Comparison of ENCODE assay signal across 9 mouse cellular contexts in genomic region chr5:106457111-106457925, GRCm38 (mm10). TPM values are rescaled to one million over a fixed set of nuclear protein-coding genes. Genes with fewer than 3 reads are reported as not detected.
DNase-seq lines count a peak whose midpoint lies in the region; ATAC-seq and TF ChIP-seq lines count a peak whose summit lies in the region.
"Had no signal": no experiment of that assay in that cellular context is flagged by ENCODE, and none has a peak within 500 bp of the region (broad histone marks: within the 10 kb centered on the region; RNA-seq: fewer than 3 reads in every experiment).

No protein-coding gene starts in this region.

- H3K36me3 ChIP-seq in lung, embryonic 14.5 days (ENCODE audit: insufficient read depth): no peaks in the 10 kb centered on the region
- no peaks in the 10 kb centered on the region for H3K36me3 ChIP-seq in embryonic facial prominence, embryonic 14.5 days (ENCODE audit: control insufficient read depth, insufficient read depth, low read length)
- no peaks in the 10 kb centered on the region for H3K36me3 ChIP-seq in intestine, postnatal 0 days (ENCODE audit: control insufficient read depth, insufficient read depth)
- H3K36me3 ChIP-seq in stomach, postnatal 0 days (ENCODE audit: control insufficient read depth, insufficient read depth, low read length): no peaks in the 10 kb centered on the region

- TF ChIP-seq EP300 in stomach, postnatal 0 days (optimal IDR thresholded peaks at IDR 0.05): no peak

- H3K9me3 ChIP-seq in lung, embryonic 14.5 days (ENCODE audit: low read depth, low read length): no peaks in the 10 kb centered on the region
- H3K9me3 ChIP-seq in embryonic facial prominence, embryonic 14.5 days (ENCODE audit: control insufficient read depth, low read length): no peaks in the 10 kb centered on the region
- no peaks in the 10 kb centered on the region for H3K9me3 ChIP-seq in intestine, postnatal 0 days (ENCODE audit: control insufficient read depth)
- no peaks in the 10 kb centered on the region for H3K9me3 ChIP-seq in stomach, postnatal 0 days (ENCODE audit: control insufficient read depth, low read length)

- no peak for DNase-seq in lung, embryonic 14.5 days
- no peak for DNase-seq in lung, postnatal 25 days (ENCODE audit: low spot score)
- no peak for DNase-seq in embryonic facial prominence, embryonic 14.5 days (ENCODE audit: low spot score)
- peak; percentile 23 for DNase-seq in stomach, postnatal 0 days (ENCODE audit: low spot score)
- DNase-seq in layer of hippocampus, adult 11-12 months (ENCODE audit: low spot score): no peak
- DNase-seq in gastrocnemius, postnatal 25 days: no peak
- no peak for DNase-seq in layer of hippocampus, postnatal 14 days (ENCODE audit: low spot score in 2 of 2)

- H3K27me3 ChIP-seq in lung, embryonic 14.5 days (ENCODE audit: insufficient read depth, low read length): peaks cover 96% of the 10 kb centered on the region
- H3K27me3 ChIP-seq in embryonic facial prominence, embryonic 14.5 days (replicated peaks; ENCODE audit: control insufficient read depth, insufficient read depth, low read length): peaks cover 96% of the 10 kb centered on the region
- H3K27me3 ChIP-seq in intestine, postnatal 0 days (replicated peaks; ENCODE audit: control insufficient read depth, insufficient read depth, low read length): peaks cover 92% of the 10 kb centered on the region
- peaks cover 46% of the 10 kb centered on the region for H3K27me3 ChIP-seq in stomach, postnatal 0 days (ENCODE audit: control insufficient read depth, insufficient read depth, low read length)

- H3K4me3 ChIP-seq in lung, embryonic 14.5 days (ENCODE audit: low read depth, low read length): peak overlapping the region; percentile 51
- H3K4me3 ChIP-seq in embryonic facial prominence, embryonic 14.5 days (ENCODE audit: low read depth, low read length): peak overlapping the region; percentile 51
- H3K4me3 ChIP-seq in intestine, postnatal 0 days (ENCODE audit: low read depth, low read length): peak overlapping the region; percentile 46; the same call in 1 of the 2 replicates
- H3K4me3 ChIP-seq in stomach, postnatal 0 days (ENCODE audit: low read depth, low read length): no peak overlapping the region

- no peak overlapping the region for H3K27ac ChIP-seq in lung, embryonic 14.5 days (ENCODE audit: low read depth)
- H3K27ac ChIP-seq in embryonic facial prominence, embryonic 14.5 days (replicated peaks; ENCODE audit: low read depth, low read length): no peak overlapping the region
- no peak overlapping the region for H3K27ac ChIP-seq in intestine, postnatal 0 days (ENCODE audit: low read depth, low read length)
- H3K27ac ChIP-seq in stomach, postnatal 0 days (replicated peaks): no peak overlapping the region

- WGBS in lung, embryonic 14.5 days: under 1% methylated on average over 63 of the region's 63 CpGs
- WGBS in embryonic facial prominence, embryonic 14.5 days: under 1% methylated on average over 55 of the region's 63 CpGs
- under 1% methylated on average over 63 of the region's 63 CpGs for WGBS in intestine, postnatal 0 days
- WGBS in stomach, postnatal 0 days: 1% methylated on average over 63 of the region's 63 CpGs

- H3K4me1 ChIP-seq in lung, embryonic 14.5 days (ENCODE audit: insufficient read depth): no peaks in the 10 kb centered on the region
- H3K4me1 ChIP-seq in embryonic facial prominence, embryonic 14.5 days (ENCODE audit: control insufficient read depth, insufficient read depth, low read length): peaks cover 13% of the 10 kb centered on the region; the same call in 1 of the 2 replicates
- peaks cover 5% of the 10 kb centered on the region; the same call in 1 of the 2 replicates for H3K4me1 ChIP-seq in intestine, postnatal 0 days (replicated peaks; ENCODE audit: control insufficient read depth, insufficient read depth, low read length)
- no peaks in the 10 kb centered on the region for H3K4me1 ChIP-seq in stomach, postnatal 0 days (replicated peaks; ENCODE audit: control insufficient read depth, insufficient read depth)

- no peak for TF ChIP-seq CTCF in lung, embryonic 14.5 days (IDR thresholded peaks at IDR 0.05; ENCODE audit: low read depth)
- no peak for TF ChIP-seq CTCF in intestine, postnatal 0 days (IDR thresholded peaks at IDR 0.05; ENCODE audit: low read depth)
- TF ChIP-seq CTCF in stomach, postnatal 0 days (IDR thresholded peaks at IDR 0.05; ENCODE audit: low read depth): no peak

- no peak for ATAC-seq in lung, embryonic 14.5 days (ENCODE audit: insufficient read depth)
- no peak for ATAC-seq in embryonic facial prominence, embryonic 14.5 days (ENCODE audit: low read depth)
- ATAC-seq in intestine, postnatal 0 days: no peak
- no peak for ATAC-seq in stomach, postnatal 0 days (ENCODE audit: low FRiP score, low TSS enrichment)

- no peak overlapping the region for H3K9ac ChIP-seq in lung, embryonic 14.5 days
- no peak overlapping the region for H3K9ac ChIP-seq in embryonic facial prominence, embryonic 14.5 days (ENCODE audit: low read depth, low read length)
- no peak overlapping the region for H3K9ac ChIP-seq in intestine, postnatal 0 days (ENCODE audit: low read depth, low read length)
- no peak overlapping the region for H3K9ac ChIP-seq in stomach, postnatal 0 days (ENCODE audit: low read length)

- H3K4me2 ChIP-seq in lung, embryonic 14.5 days: peak overlapping the region; percentile 85; the same call in 1 of the 2 replicates
- peak overlapping the region; percentile 91 for H3K4me2 ChIP-seq in embryonic facial prominence, embryonic 14.5 days (ENCODE audit: low read depth, low read length)
- no peak overlapping the region for H3K4me2 ChIP-seq in intestine, postnatal 0 days (replicated peaks; ENCODE audit: low read depth)
- H3K4me2 ChIP-seq in stomach, postnatal 0 days (replicated peaks; ENCODE audit: low read depth): no peak overlapping the region; the same call in 1 of the 2 replicates

RNA-seq across cellular contexts. Expression of gene Barhl2, which starts 0.6 kb away (rescaled TPM):
- not detected in 2 replicates for polyA plus RNA-seq in lung, embryonic 14.5 days (2014; fragmentation: Nextera tagmentation; extraction: Ambion mirVana)
- not detected in 2 replicates for polyA plus RNA-seq in embryonic facial prominence, embryonic 14.5 days (2014; fragmentation: Nextera tagmentation; extraction: Ambion mirVana)
- polyA plus RNA-seq in intestine, postnatal 0 days (2015; fragmentation: Nextera tagmentation; extraction: Ambion mirVana): not detected in 2 replicates
- not detected in 2 replicates for polyA plus RNA-seq in stomach, postnatal 0 days (2015; fragmentation: Nextera tagmentation; extraction: Ambion mirVana)
- not detected for total RNA-seq in gastrocnemius, postnatal 25 days (2021)
- under 1 TPM; 0.17 to 0.32 TPM for total RNA-seq in layer of hippocampus, postnatal 14 days (2021)
- polyA plus RNA-seq: gonadal fat pad, adult 2 months had no signal

Comparison
In these comparisons a context has a peak if more than half of its experiments do, and no peak if none do; other contexts are left out.
1. H3K4me2 ChIP-seq: peak in lung, embryonic 14.5 days (single experiment) and embryonic facial prominence, embryonic 14.5 days (single experiment); none in intestine, postnatal 0 days (single experiment) and stomach, postnatal 0 days (single experiment).